Mouse (Mus musculus) lung, embryonic 15.5 days (tissue): ENCODE measurements around the gene Gm17657. TPM values are rescaled to one million over a fixed set of nuclear protein-coding genes. Genes with fewer than 3 reads are reported as not detected.

Source experiments
- ATAC-seq: fragments of 200-750 bp; cut with Nextera tagmentation; 2 replicates; pipeline ENCODE4 v1.8.0; 2017; ENCODE audit warnings: moderate number of reproducible peaks, borderline replicate concordance; ENCODE audit not compliant: low FRiP score, low TSS enrichment; ENCODE audit errors: extremely low read depth
- H3K27ac ChIP-seq: fragments of 300-500 bp; sonication (generic); 2 replicates; pipeline ENCODE4 v1.5.1; 2015; ENCODE audit warnings: moderate library complexity, mild to moderate bottlenecking, inconsistent platforms
- H3K27me3 ChIP-seq: fragments of 300-500 bp; sonication (generic); 2 replicates; pipeline ENCODE4 v1.6.1; 2015; ENCODE audit warnings: inconsistent platforms
- H3K36me3 ChIP-seq: fragments of 300-500 bp; sonication (generic); 2 replicates; pipeline ENCODE4 v1.6.1; 2015; ENCODE audit warnings: inconsistent platforms
- H3K4me1 ChIP-seq: fragments of 300-500 bp; sonication (generic); 2 replicates; pipeline ENCODE4 v1.6.1; 2015; ENCODE audit warnings: inconsistent platforms
- H3K4me2 ChIP-seq: fragments of 300-500 bp; sonication (generic); 2 replicates; pipeline ENCODE4 v1.6.1; 2015; ENCODE audit warnings: inconsistent platforms, mild to moderate bottlenecking, moderate library complexity
- H3K4me3 ChIP-seq: fragments of 300-500 bp; sonication (generic); 2 replicates; pipeline ENCODE4 v1.5.1; 2015; ENCODE audit warnings: mild to moderate bottlenecking, inconsistent platforms
- H3K9ac ChIP-seq: fragments of 300-500 bp; sonication (generic); 2 replicates; pipeline ENCODE4 v1.6.1; 2015; ENCODE audit warnings: inconsistent platforms
- H3K9me3 ChIP-seq: fragments of 300-500 bp; sonication (generic); 2 replicates; pipeline ENCODE4 v1.6.1; 2016; ENCODE audit warnings: inconsistent platforms
- WGBS: fragments of 180-500 bp; shearing (Covaris S2); methylation state at CpG from one replicate; pipeline ENCODE4 v1.1.7; 2015; 5-methylcytosine and 5-hydroxymethylcytosine counted together
- microRNA-seq: library from miRNA; unstranded; fragments of <30 nt; microRNA quantifications from one replicate; pipeline ENCODE4, GENCODE M21; 2016
- polyA plus RNA-seq: library from polyadenylated mRNA; unstranded; fragments of >200 nt; fragmentation: Nextera tagmentation; extraction: Ambion mirVana; gene quantifications from 2 replicates; pipeline ENCODE4 v1.2.1, GENCODE M21; 2015

Gene Gm17657
- polyA plus RNA-seq, 1 experiment from 2014 or later, result not detected

DNA sequence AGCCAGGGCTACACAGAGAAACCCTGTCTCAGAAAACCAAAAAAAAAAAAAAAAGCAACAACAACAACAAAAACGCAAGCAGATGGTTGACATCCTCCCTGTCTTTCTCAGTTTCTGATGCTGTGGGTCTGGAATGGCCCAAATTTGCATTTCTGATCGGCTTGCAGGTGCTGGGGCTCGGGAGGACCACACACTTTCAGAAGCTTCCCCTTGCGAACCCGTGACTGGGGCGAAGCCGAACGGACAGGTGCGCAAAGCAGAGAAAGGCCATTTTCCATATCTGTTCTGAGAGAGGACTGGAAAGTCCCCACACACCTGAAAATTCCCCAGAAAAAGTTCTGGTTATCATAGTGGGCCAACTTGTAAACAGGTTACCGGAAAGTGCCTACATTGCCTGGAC, 72.1 kb downstream of the Gm17657 start:
- no peaks in the 10 kb centered on the region for H3K4me1 ChIP-seq
- H3K9me3 ChIP-seq, result no peaks in the 10 kb centered on the region
- no peak for ATAC-seq
- no peak overlapping the region for H3K27ac ChIP-seq
- no peaks in the 10 kb centered on the region for H3K36me3 ChIP-seq
- no peak overlapping the region for H3K4me2 ChIP-seq
- no peak overlapping the region for H3K4me3 ChIP-seq
- H3K9ac ChIP-seq, result no peak overlapping the region
- 91% methylated on average over 10 of the region's 10 CpGs for WGBS
- no peaks in the 10 kb centered on the region for H3K27me3 ChIP-seq

DNA sequence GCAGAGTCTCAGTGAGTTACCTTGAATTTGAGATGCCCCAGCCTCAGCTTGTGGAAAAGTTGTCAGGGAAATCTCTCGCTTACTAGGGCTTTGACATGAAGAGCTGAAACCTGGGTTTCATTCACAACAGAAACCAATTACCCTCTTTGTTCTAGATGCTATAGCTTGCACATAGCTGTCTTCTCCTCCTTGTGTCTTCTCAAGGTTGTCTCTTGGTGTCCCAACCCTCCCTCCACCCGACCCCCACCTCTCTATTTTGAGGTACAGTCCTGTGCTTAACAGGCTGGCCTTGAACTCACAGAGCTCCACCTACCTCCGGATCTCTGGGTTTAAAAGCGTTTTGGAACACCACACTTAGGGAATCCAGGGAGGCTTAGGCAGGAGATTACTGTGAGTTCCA, 73.0 kb downstream of the Gm17657 start:
- no peak overlapping the region for H3K4me3 ChIP-seq
- no peak for ATAC-seq
- H3K4me2 ChIP-seq, result no peak overlapping the region
- no peak overlapping the region for H3K27ac ChIP-seq
- 72% methylated on average over 4 of the region's 4 CpGs for WGBS
- H3K27me3 ChIP-seq, result no peaks in the 10 kb centered on the region
- no peak overlapping the region for H3K9ac ChIP-seq
- H3K36me3 ChIP-seq, result no peaks in the 10 kb centered on the region
- H3K4me1 ChIP-seq, result no peaks in the 10 kb centered on the region
- H3K9me3 ChIP-seq, result no peaks in the 10 kb centered on the region

DNA sequence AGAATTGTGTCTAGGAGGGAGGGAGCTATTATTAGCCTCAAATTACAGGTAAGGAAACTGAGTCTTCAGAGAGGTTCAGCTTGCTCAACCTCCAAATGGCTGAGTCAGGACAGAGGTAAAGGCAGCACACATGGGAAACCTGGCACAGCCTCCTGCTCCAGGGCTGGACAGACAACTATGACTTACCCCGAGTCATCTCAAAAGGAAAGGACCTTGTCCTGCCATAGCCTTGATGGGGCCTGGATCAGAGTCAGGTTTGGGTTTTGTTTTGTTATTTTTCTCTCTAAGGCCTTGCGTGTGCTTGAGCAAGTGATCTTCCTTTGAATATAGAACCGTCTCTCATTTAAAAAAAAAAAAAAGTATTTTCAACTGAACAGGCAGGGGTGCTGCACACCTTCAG, 74.3 kb downstream of the Gm17657 start:
- no peaks in the 10 kb centered on the region for H3K27me3 ChIP-seq
- 89% methylated on average over 3 of the region's 3 CpGs for WGBS
- H3K27ac ChIP-seq, result no peak overlapping the region
- H3K4me1 ChIP-seq, result peaks cover 6% of the 10 kb centered on the region
- H3K9ac ChIP-seq, result no peak overlapping the region
- no peaks in the 10 kb centered on the region for H3K36me3 ChIP-seq
- no peak overlapping the region for H3K4me2 ChIP-seq
- ATAC-seq, result no peak
- H3K9me3 ChIP-seq, result no peaks in the 10 kb centered on the region
- no peak overlapping the region for H3K4me3 ChIP-seq

DNA sequence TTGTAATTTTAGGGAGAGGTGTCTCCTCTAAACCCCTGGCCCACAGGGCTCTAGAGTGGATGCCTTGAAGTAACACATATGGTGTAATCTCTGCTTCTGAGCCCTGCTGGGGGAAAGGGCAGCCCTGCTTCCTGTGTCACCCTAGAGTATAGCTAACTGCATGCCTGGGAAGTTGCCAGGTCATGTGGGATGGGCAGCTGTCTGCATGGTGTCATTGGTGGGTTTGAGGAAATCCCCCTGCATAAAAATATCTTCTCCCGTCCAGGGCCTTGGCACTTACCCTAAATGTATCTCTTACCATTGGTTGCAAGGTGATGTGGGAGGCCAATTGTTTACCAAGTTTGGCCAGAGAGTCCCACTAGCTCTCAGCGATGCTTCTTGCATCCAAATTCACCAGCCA, 75.4 kb downstream of the Gm17657 start:
- H3K4me3 ChIP-seq, result no peak overlapping the region
- H3K4me1 ChIP-seq, result peaks cover 14% of the 10 kb centered on the region
- no peaks in the 10 kb centered on the region for H3K36me3 ChIP-seq
- no peaks in the 10 kb centered on the region for H3K9me3 ChIP-seq
- H3K27me3 ChIP-seq, result no peaks in the 10 kb centered on the region
- H3K27ac ChIP-seq, result no peak overlapping the region
- 47% methylated on average over 2 of the region's 2 CpGs for WGBS
- no peak overlapping the region for H3K4me2 ChIP-seq
- no peak overlapping the region for H3K9ac ChIP-seq
- ATAC-seq, result no peak

DNA sequence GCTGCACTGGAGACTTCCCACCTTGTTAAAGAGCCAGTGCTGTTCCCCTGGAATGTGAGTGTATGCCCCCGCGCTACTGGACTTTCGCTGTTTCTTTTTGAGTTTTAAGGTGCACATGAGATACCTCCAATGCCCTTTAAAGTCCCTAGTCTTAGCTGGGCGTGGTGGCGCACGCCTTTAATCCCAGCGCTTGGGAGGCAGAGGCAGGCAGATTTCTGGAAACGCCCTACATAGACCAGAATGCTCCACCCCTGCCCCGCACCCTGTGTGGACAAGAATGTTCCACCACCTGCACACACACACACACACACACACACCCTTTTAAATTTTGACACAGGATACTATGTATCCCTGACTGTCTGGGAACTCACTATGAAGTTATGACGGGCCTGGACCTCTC, 76.0 kb downstream of the Gm17657 start:
- no peaks in the 10 kb centered on the region for H3K36me3 ChIP-seq

More for the DNA sequence above, 76.0 kb downstream of the Gm17657 start:
- Histone ChIP-seq H3K4me1 (peaks cover 16% of the 10 kb centered on the region), H3K9me3 (no peaks in the 10 kb centered on the region), H3K9ac (no peak overlapping the region), H3K27me3 (no peaks in the 10 kb centered on the region), H3K27ac (no peak overlapping the region), H3K4me3 (no peak overlapping the region), H3K4me2 (no peak overlapping the region)
- ATAC-seq, result no peak
- 93% methylated on average over 10 of the region's 10 CpGs for WGBS

Small RNAs within 50 kb of the gene (microRNA-seq; reads per million reads assigned to microRNA genes)
- gene Mir7667, result not detected

Other genes starting within 250 kb of the Gm17657 start
- 1.9 and 2.4 TPM in 2 replicates for gene Pi16, start 232.0 kb downstream of the Gm17657 start, polyA plus RNA-seq
- gene Mtch1, start 201.7 kb downstream of the Gm17657 start, polyA plus RNA-seq, result 341 and 343 TPM in 2 replicates
- 19.1 and 21.7 TPM in 2 replicates for gene Fgd2, start 188.7 kb downstream of the Gm17657 start, polyA plus RNA-seq
- 16.3 and 17.2 TPM in 2 replicates for gene Pim1, start 58.9 kb downstream of the Gm17657 start, polyA plus RNA-seq
- gene Tbc1d22b, start 147 bp upstream of the Gm17657 start, polyA plus RNA-seq, result 14.8 and 15.6 TPM in 2 replicates
- 0.75 and 1.4 TPM in 2 replicates for gene Tmem217, start 2.7 kb upstream of the Gm17657 start, polyA plus RNA-seq
- gene Rnf8, start 65.2 kb upstream of the Gm17657 start, polyA plus RNA-seq, result 74.1 and 80.2 TPM in 2 replicates
- gene Gm28043, start 65.2 kb upstream of the Gm17657 start, polyA plus RNA-seq, result 1.9 and 2.8 TPM in 2 replicates
- gene Cmtr1, start 111.0 kb upstream of the Gm17657 start, polyA plus RNA-seq, result 119 and 122 TPM in 2 replicates
- 14.3 and 14.6 TPM in 2 replicates for gene Ccdc167, start 167.4 kb upstream of the Gm17657 start, polyA plus RNA-seq